Mouse (Mus musculus): ENCODE results near the gene Art4.
A peak's percentile ranks its signal among the peaks of the same experiment; 100 is the strongest.

GRCm38 (mm10) chr6:136813117-136813516 lies 44.4 kb downstream of the Art4 start:
- TF ChIP-seq CTCF (IDR thresholded peaks at IDR 0.05) (peak; percentile 46), POLR2A (IDR thresholded peaks at IDR 0.05; ENCODE audit: insufficient read depth, low read depth, low read length) (no peak)

Data from heart, adult 2 months (tissue).